ENCODE assay signal across 37 mouse cellular contexts in genomic region chr5:114286872-114287571, GRCm38 (mm10). TPM values are rescaled to one million over a fixed set of nuclear protein-coding genes. Genes with fewer than 3 reads are reported as not detected.
"Had no signal": no experiment of that assay in that cellular context is flagged by ENCODE, and none has a peak within 500 bp of the region (broad histone marks: within the 10 kb centered on the region; RNA-seq: fewer than 3 reads in every experiment).

No protein-coding gene starts in this region.

- H3K36me3 ChIP-seq: heart, embryonic 12.5 days; hindbrain, embryonic 13.5 days; hindbrain, embryonic 15.5 days; kidney, embryonic 15.5 days; limb, embryonic 10.5 days; limb, embryonic 12.5 days; liver, embryonic 13.5 days; liver, embryonic 15.5 days had no signal

- H3K4me2 ChIP-seq: heart, embryonic 12.5 days; hindbrain, embryonic 13.5 days; hindbrain, embryonic 15.5 days; kidney, embryonic 15.5 days; limb, embryonic 12.5 days; liver, embryonic 11.5 days; liver, embryonic 13.5 days; liver, embryonic 15.5 days had no signal

- ATAC-seq: hindbrain, postnatal 0 days; intestine, embryonic 16.5 days had no signal

- H3K9me3 ChIP-seq: heart, embryonic 12.5 days; hindbrain, embryonic 13.5 days; hindbrain, embryonic 15.5 days; kidney, embryonic 15.5 days; limb, embryonic 10.5 days; limb, embryonic 12.5 days; liver, embryonic 13.5 days; liver, embryonic 15.5 days had no signal

- H3K4me1 ChIP-seq: heart, embryonic 12.5 days; liver, embryonic 13.5 days; liver, embryonic 15.5 days had no signal

- H3K9ac ChIP-seq: heart, embryonic 12.5 days; hindbrain, embryonic 13.5 days; hindbrain, embryonic 15.5 days; kidney, embryonic 15.5 days; limb, embryonic 12.5 days; liver, embryonic 13.5 days; liver, embryonic 15.5 days had no signal

- H3K27ac ChIP-seq: gastrocnemius, adult 2 months; hindbrain, embryonic 13.5 days; hindbrain, embryonic 15.5 days; hindbrain, postnatal 0 days; kidney, embryonic 15.5 days; kidney, postnatal 0 days; limb, embryonic 10.5 days; limb, embryonic 12.5 days; liver, embryonic 13.5 days; liver, embryonic 15.5 days had no signal

- DNase-seq: gastrocnemius, adult 2 months; gastrocnemius, postnatal 10 days; gastrocnemius, postnatal 25 days; heart, adult 18-20 months; heart, postnatal 10 days; heart, postnatal 36 days; kidney, adult 11 months; kidney, adult 2 months; kidney, adult 9 months; kidney, postnatal 14 days; kidney, postnatal 36 days; layer of hippocampus, adult 9-11 months; layer of hippocampus, postnatal 36 days; liver; liver, embryonic 13.5 days had no signal

- H3K4me3 ChIP-seq: gastrocnemius, adult 2 months; heart, embryonic 12.5 days; hindbrain, embryonic 13.5 days; hindbrain, embryonic 15.5 days; kidney, embryonic 15.5 days; limb, embryonic 10.5 days; limb, embryonic 12.5 days; liver, embryonic 13.5 days; liver, embryonic 15.5 days had no signal

RNA-seq across cellular contexts. Expression of gene Myo1h, which starts 1.9 kb away (rescaled TPM):
- total RNA-seq: hindbrain, postnatal 0 days had no signal

RNA-seq across cellular contexts. Expression of gene Foxn4, which starts 13.4 kb away (rescaled TPM):
- total RNA-seq: gastrocnemius, adult 2 months; gastrocnemius, postnatal 10 days; gastrocnemius, postnatal 25 days; granulocyte monocyte progenitor cell, adult 5-6 weeks; heart, adult 18-20 months; heart, postnatal 10 days; heart, postnatal 36 days; hematopoietic stem cell, adult 5-6 weeks; layer of hippocampus, adult 18-20 months; layer of hippocampus, adult 8-10 months; layer of hippocampus, postnatal 36 days; left cerebral cortex, adult 18-20 months; left cerebral cortex, adult 8-10 months; left cerebral cortex, postnatal 10 days; left cerebral cortex, postnatal 36 days had no signal
- polyA plus RNA-seq: heart, embryonic 12.5 days; heart, embryonic 14.5 days; intestine, embryonic 14.5 days; intestine, embryonic 16.5 days; kidney, adult 2 months; kidney, embryonic 15.5 days; kidney, postnatal 0 days; large intestine, adult 2 months; limb, embryonic 10.5 days; limb, embryonic 12.5 days; liver, embryonic 11.5 days; liver, embryonic 13.5 days; liver, embryonic 15.5 days had no signal
